Mouse (Mus musculus): ENCODE measurements around the gene Adamts18. TPM values are rescaled to one million over a fixed set of nuclear protein-coding genes. Genes with fewer than 3 reads are reported as not detected.

The Adamts18 gene
- polyA plus RNA-seq, 1 experiment from 2014 or later, result not detected

DNA sequence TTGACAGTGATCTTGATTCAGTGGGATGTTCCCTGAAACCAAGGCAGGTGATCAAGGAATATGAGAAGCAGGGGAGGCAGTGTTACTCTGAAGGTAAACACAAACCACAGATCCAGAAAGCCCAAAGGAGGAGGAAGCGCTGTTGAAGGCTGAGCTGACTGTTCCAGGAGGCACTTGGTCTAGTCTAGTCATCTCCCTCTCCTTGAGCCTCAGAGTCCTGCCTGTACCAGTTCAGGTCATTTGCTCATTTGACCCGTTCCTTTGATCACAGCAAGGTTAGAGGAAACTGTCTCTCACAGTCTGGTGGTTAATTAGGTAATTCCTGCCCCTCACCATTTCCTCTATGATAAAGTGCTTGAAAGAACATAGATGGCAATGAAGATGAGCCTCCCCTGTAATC is 34.0 kb upstream of the Adamts18 start:
- H3K4me3 ChIP-seq (ENCODE audit: low read depth, low read length), result no peak overlapping the region
- no peaks in the 10 kb centered on the region for H3K4me1 ChIP-seq (ENCODE audit: insufficient read depth)
- no peaks in the 10 kb centered on the region for H3K27me3 ChIP-seq (ENCODE audit: insufficient read depth, low read length)
- ATAC-seq (no peak), DNase-seq (no peak)
- H3K36me3 ChIP-seq (replicated peaks; ENCODE audit: insufficient read depth, low read length), result no peaks in the 10 kb centered on the region
- TF ChIP-seq EP300 (IDR thresholded peaks at IDR 0.05; ENCODE audit: low read depth), result no peak
- no peak for TF ChIP-seq CTCF (IDR thresholded peaks at IDR 0.05; ENCODE audit: low read depth)
- H3K9me3 ChIP-seq (ENCODE audit: low read length), result no peaks in the 10 kb centered on the region
- 58% methylated on average over 2 of the region's 2 CpGs for WGBS (ENCODE audit: insufficient replicate concordance)
- no peak overlapping the region for H3K27ac ChIP-seq (ENCODE audit: low read depth)
- no peak overlapping the region for H3K9ac ChIP-seq (replicated peaks)
- no peak overlapping the region for H3K4me2 ChIP-seq (ENCODE audit: low read depth, low read length)

DNA sequence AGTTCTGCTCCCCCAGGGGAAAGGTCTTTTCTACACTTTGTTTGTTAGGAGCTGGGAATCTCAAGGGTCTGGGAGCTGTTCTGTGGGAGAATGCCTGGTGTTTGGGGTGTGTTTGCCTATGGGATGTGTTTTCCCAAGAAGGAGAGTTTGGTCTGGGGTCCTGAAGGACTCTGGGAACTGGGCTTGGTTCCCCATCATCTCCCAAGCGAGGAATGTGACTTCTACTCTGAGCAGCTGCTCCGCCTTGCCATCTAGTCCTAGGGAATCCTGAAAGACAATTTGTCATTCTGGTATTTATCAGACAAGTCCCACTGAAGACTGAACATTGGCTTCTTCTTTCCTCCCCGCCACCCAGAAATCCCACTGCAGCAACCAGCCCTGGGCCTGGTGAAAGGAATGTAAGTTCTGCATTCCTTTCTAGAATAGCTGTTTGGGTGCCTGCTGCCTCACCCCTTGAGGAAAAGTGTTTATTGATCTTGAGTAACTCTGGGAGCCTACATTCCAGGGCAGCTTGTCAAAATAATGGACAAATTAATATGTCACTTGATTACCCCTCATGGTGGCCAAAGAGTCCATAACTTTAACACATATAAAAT is 30.0 kb upstream of the Adamts18 start:
- H3K4me1 ChIP-seq (ENCODE audit: insufficient read depth), result no peaks in the 10 kb centered on the region
- no peak for DNase-seq
- no peak overlapping the region for H3K4me3 ChIP-seq (ENCODE audit: low read depth, low read length)
- no peak overlapping the region for H3K4me2 ChIP-seq (ENCODE audit: low read depth, low read length)
- no peaks in the 10 kb centered on the region for H3K36me3 ChIP-seq (replicated peaks; ENCODE audit: insufficient read depth, low read length)
- H3K27ac ChIP-seq (ENCODE audit: low read depth), result no peak overlapping the region
- ATAC-seq, result no peak
- 63% methylated on average over 3 of the region's 3 CpGs for WGBS (ENCODE audit: insufficient replicate concordance)
- TF ChIP-seq CTCF (IDR thresholded peaks at IDR 0.05; ENCODE audit: low read depth) (no peak), EP300 (IDR thresholded peaks at IDR 0.05; ENCODE audit: low read depth) (no peak)
- no peaks in the 10 kb centered on the region for H3K9me3 ChIP-seq (ENCODE audit: low read length)
- H3K27me3 ChIP-seq (ENCODE audit: insufficient read depth, low read length), result no peaks in the 10 kb centered on the region
- H3K9ac ChIP-seq (replicated peaks), result no peak overlapping the region

DNA sequence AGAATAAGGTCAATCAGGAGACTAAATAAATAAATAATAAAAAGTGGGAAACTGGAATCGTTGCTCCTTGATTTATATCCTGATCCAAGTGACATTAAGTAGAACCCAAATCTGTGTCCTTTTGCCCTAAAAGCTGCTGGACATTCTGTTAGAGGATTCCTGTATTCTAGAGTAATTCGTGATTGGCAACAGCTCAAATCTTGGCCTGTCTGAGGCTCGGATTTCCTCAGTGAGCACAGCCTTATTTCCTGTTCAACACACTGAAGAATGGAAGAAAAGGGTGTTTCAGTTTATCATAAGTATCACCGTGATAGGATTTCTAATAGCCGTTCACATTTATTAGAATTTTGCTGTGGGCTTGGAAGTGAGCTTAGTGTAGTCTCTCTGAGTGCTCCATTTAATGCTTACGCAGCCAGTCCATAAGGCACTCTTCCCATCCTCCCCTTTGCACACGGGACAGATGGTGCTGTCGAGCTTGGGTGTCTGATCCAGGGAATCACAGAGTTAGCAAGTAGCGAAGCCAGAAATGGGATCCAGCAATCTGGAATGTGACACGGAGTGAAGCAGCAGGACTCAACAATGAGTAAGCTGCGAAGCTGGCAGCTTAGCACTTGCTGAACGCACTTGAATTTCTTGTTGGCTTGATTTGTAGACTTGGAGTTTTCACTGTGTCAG is 25.0 kb upstream of the Adamts18 start:
- no peaks in the 10 kb centered on the region for H3K9me3 ChIP-seq (ENCODE audit: low read length)
- no peak overlapping the region for H3K4me3 ChIP-seq (ENCODE audit: low read depth, low read length)
- H3K27ac ChIP-seq (ENCODE audit: low read depth), result no peak overlapping the region
- TF ChIP-seq EP300 (IDR thresholded peaks at IDR 0.05; ENCODE audit: low read depth) (no peak), CTCF (IDR thresholded peaks at IDR 0.05; ENCODE audit: low read depth) (no peak)
- H3K9ac ChIP-seq (replicated peaks), result no peak overlapping the region
- H3K36me3 ChIP-seq (replicated peaks; ENCODE audit: insufficient read depth, low read length), result no peaks in the 10 kb centered on the region
- H3K4me1 ChIP-seq (ENCODE audit: insufficient read depth), result no peaks in the 10 kb centered on the region
- ATAC-seq (no peak), DNase-seq (no peak)
- 73% methylated on average over 12 of the region's 12 CpGs for WGBS (ENCODE audit: insufficient replicate concordance)
- H3K4me2 ChIP-seq (ENCODE audit: low read depth, low read length), result no peak overlapping the region
- H3K27me3 ChIP-seq (ENCODE audit: insufficient read depth, low read length), result no peaks in the 10 kb centered on the region

DNA sequence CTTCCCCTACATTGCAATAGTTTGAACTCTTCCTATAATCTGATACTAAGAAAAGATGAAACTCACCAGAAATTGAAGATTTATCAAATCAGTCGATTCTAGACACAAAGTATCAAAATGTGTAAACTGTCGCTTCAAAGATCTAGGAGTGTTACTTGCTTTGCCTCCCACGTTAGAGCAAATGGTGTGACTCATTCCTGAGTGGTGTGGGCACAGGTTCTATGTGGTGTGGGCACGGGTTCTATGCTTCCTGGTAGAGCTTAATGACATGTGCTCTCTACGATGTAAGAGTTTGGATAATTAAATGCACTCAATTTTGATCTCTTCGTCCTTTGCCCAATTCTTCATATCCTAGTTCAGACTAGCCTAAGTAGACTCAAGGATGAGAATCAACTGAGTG is 23.9 kb upstream of the Adamts18 start:
- no peak overlapping the region for H3K4me3 ChIP-seq (ENCODE audit: low read depth, low read length)
- WGBS (ENCODE audit: insufficient replicate concordance), result 73% methylated on average over 6 of the region's 6 CpGs
- H3K9me3 ChIP-seq (ENCODE audit: low read length), result no peaks in the 10 kb centered on the region
- H3K27me3 ChIP-seq (ENCODE audit: insufficient read depth, low read length), result no peaks in the 10 kb centered on the region
- TF ChIP-seq CTCF (IDR thresholded peaks at IDR 0.05; ENCODE audit: low read depth), result no peak
- no peak for TF ChIP-seq EP300 (IDR thresholded peaks at IDR 0.05; ENCODE audit: low read depth)
- no peak overlapping the region for H3K27ac ChIP-seq (ENCODE audit: low read depth)
- H3K36me3 ChIP-seq (replicated peaks; ENCODE audit: insufficient read depth, low read length), result no peaks in the 10 kb centered on the region
- no peak overlapping the region for H3K4me2 ChIP-seq (ENCODE audit: low read depth, low read length)
- H3K9ac ChIP-seq (replicated peaks), result no peak overlapping the region
- DNase-seq (no peak), ATAC-seq (no peak)
- no peaks in the 10 kb centered on the region for H3K4me1 ChIP-seq (ENCODE audit: insufficient read depth)

DNA sequence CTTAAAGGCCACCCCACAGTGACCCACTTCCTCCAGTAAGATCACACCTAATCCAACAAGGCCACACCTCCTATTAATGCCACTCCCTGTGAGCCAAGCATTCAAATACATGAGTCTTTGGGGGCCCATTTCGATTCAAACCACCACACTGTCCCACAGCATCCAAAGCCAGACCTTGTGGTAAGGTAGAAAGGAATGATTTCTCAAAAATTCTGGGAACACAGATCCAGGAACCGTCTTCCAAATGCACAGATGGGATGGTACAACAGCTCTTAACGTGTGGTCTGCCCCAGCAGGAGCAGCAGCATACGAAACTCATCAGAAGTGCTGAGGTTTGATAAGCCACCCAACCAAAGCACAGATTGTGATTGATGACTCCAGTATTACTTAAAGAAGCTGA is 18.0 kb upstream of the Adamts18 start:
- ATAC-seq (no peak), DNase-seq (no peak)
- no peaks in the 10 kb centered on the region for H3K9me3 ChIP-seq (ENCODE audit: low read length)
- H3K36me3 ChIP-seq (replicated peaks; ENCODE audit: insufficient read depth, low read length), result no peaks in the 10 kb centered on the region
- no peaks in the 10 kb centered on the region for H3K27me3 ChIP-seq (ENCODE audit: insufficient read depth, low read length)
- TF ChIP-seq CTCF (IDR thresholded peaks at IDR 0.05; ENCODE audit: low read depth), result no peak
- no peak for TF ChIP-seq EP300 (IDR thresholded peaks at IDR 0.05; ENCODE audit: low read depth)
- H3K9ac ChIP-seq (replicated peaks), result no peak overlapping the region
- H3K4me1 ChIP-seq (ENCODE audit: insufficient read depth), result no peaks in the 10 kb centered on the region
- no peak overlapping the region for H3K4me2 ChIP-seq (ENCODE audit: low read depth, low read length)
- no peak overlapping the region for H3K27ac ChIP-seq (ENCODE audit: low read depth)
- WGBS (ENCODE audit: insufficient replicate concordance), result 64% methylated on average over 4 of the region's 4 CpGs
- H3K4me3 ChIP-seq (ENCODE audit: low read depth, low read length), result no peak overlapping the region

DNA sequence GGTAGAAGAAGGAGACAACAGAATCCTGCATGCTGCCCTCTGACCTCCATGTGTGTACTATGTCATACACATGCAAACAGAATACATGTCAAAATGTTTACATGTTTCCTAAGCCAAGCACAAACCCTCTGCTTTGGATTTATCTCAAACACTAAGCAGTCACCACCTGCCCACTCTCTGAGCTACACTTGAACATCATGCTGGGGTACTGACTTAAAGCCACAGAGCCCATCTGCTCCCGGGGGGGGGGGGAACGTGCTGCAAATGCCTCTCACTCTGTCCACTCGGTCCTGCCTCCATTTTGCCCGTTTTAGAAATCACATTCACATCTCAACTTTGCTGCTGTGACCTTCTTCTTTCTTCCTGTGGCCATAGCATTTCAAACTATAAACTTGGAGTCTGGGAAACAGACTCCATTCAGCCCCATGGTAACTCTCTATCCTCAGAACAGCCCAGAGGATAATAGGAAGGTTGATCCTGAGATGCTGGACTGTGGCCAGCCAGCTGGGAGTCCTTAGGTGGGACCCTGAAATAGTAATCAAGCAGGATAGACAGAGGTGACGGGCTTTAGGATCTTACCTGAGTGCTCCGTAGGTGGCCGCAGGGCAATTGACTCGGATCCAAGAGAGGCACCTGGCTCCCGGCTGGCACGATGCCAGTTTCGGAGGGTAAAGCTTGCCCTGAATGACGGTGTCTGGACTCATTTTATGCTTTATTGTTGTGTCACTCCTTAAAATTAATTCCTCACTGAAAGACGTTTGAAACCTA is 17.0 kb upstream of the Adamts18 start:
- Histone ChIP-seq H3K4me2 (ENCODE audit: low read depth, low read length) (no peak overlapping the region), H3K4me1 (ENCODE audit: insufficient read depth) (no peaks in the 10 kb centered on the region), H3K9ac (replicated peaks) (no peak overlapping the region), H3K27me3 (ENCODE audit: insufficient read depth, low read length) (no peaks in the 10 kb centered on the region), H3K27ac (ENCODE audit: low read depth) (no peak overlapping the region), H3K36me3 (replicated peaks; ENCODE audit: insufficient read depth, low read length) (no peaks in the 10 kb centered on the region), H3K4me3 (ENCODE audit: low read depth, low read length) (no peak overlapping the region), H3K9me3 (ENCODE audit: low read length) (no peaks in the 10 kb centered on the region)
- 73% methylated on average over 13 of the region's 13 CpGs for WGBS (ENCODE audit: insufficient replicate concordance)
- ATAC-seq (no peak), DNase-seq (no peak)
- no peak for TF ChIP-seq EP300 (IDR thresholded peaks at IDR 0.05; ENCODE audit: low read depth)
- TF ChIP-seq CTCF (IDR thresholded peaks at IDR 0.05; ENCODE audit: low read depth), result no peak
